Mouse (Mus musculus): ENCODE results near the gene Olfr576. TPM values are rescaled to one million over a fixed set of nuclear protein-coding genes. Genes with fewer than 3 reads are reported as not detected.

Olfr576 gene
- polyA plus RNA-seq (2016; fragmentation: Nextera tagmentation; extraction: Ambion mirVana): not detected in 2 replicates

- Histone ChIP-seq H3K27me3 (ENCODE audit: low read depth, poor library complexity, severe bottlenecking) (no peaks in the 10 kb centered on the region), H3K36me3 (no peaks in the 10 kb centered on the region), H3K4me3 (no peak within 1 kb of the TSS), H3K4me1 (no peaks in the 10 kb centered on the region), H3K27ac (replicated peaks) (no peak within 1 kb of the TSS), H3K9me3 (replicated peaks) (no peaks in the 10 kb centered on the region)
- WGBS: 67% methylated on average over 2 of the region's 2 CpGs
- DNase-seq (ENCODE audit: low spot score): no peak
These were observed at the start of gene Olfr576 for GRCm38 (mm10) chr7:102962360-102962759. Gene Olfr576, plus strand, starts transcription at chr7:102962660.

GRCm38 (mm10) chr7:102915261-102915660 lies 47.2 kb upstream of the Olfr576 start:
- no peaks in the 10 kb centered on the region for H3K27me3 ChIP-seq (ENCODE audit: low read depth, poor library complexity, severe bottlenecking)
- WGBS: 74% methylated on average over 1 of the region's 1 CpGs
- no peak overlapping the region for H3K27ac ChIP-seq (replicated peaks)
- H3K36me3 ChIP-seq: no peaks in the 10 kb centered on the region
- H3K4me3 ChIP-seq: no peak overlapping the region
- DNase-seq (ENCODE audit: low spot score): no peak
- no peaks in the 10 kb centered on the region for H3K4me1 ChIP-seq
- no peaks in the 10 kb centered on the region for H3K9me3 ChIP-seq (replicated peaks)

GRCm38 (mm10) chr7:102916405-102916804 lies 46.1 kb upstream of the Olfr576 start:
- 82% methylated on average over 5 of the region's 5 CpGs for WGBS
- Histone ChIP-seq H3K36me3 (no peaks in the 10 kb centered on the region), H3K4me3 (no peak overlapping the region), H3K9me3 (replicated peaks) (no peaks in the 10 kb centered on the region), H3K27ac (replicated peaks) (no peak overlapping the region), H3K27me3 (ENCODE audit: low read depth, poor library complexity, severe bottlenecking) (no peaks in the 10 kb centered on the region), H3K4me1 (no peaks in the 10 kb centered on the region)
- DNase-seq (ENCODE audit: low spot score): no peak

GRCm38 (mm10) chr7:102917032-102917875 lies 45.2 kb upstream of the Olfr576 start, which contains the start of gene Olfr571:
Gene Olfr571, minus strand, starts transcription at chr7:102917536.
- Histone ChIP-seq H3K4me1 (no peaks in the 10 kb centered on the region), H3K27ac (replicated peaks) (no peak within 1 kb of the TSS), H3K36me3 (no peaks in the 10 kb centered on the region), H3K9me3 (replicated peaks) (no peaks in the 10 kb centered on the region), H3K4me3 (no peak within 1 kb of the TSS), H3K27me3 (ENCODE audit: low read depth, poor library complexity, severe bottlenecking) (no peaks in the 10 kb centered on the region)
- no peak for DNase-seq (ENCODE audit: low spot score)
- WGBS: 69% methylated on average over 4 of the region's 4 CpGs

GRCm38 (mm10) chr7:102919632-102920031 lies 42.8 kb upstream of the Olfr576 start:
- WGBS: 28% methylated on average over 1 of the region's 1 CpGs
- no peaks in the 10 kb centered on the region for H3K9me3 ChIP-seq (replicated peaks)
- no peak overlapping the region for H3K27ac ChIP-seq (replicated peaks)
- no peak for DNase-seq (ENCODE audit: low spot score)
- H3K4me1 ChIP-seq: no peaks in the 10 kb centered on the region
- no peaks in the 10 kb centered on the region for H3K27me3 ChIP-seq (ENCODE audit: low read depth, poor library complexity, severe bottlenecking)
- no peaks in the 10 kb centered on the region for H3K36me3 ChIP-seq
- H3K4me3 ChIP-seq: no peak overlapping the region

- Histone ChIP-seq H3K9me3 (replicated peaks) (no peaks in the 10 kb centered on the region), H3K4me1 (no peaks in the 10 kb centered on the region), H3K36me3 (no peaks in the 10 kb centered on the region), H3K4me3 (no peak within 1 kb of the TSS), H3K27ac (replicated peaks) (no peak within 1 kb of the TSS), H3K27me3 (ENCODE audit: low read depth, poor library complexity, severe bottlenecking) (no peaks in the 10 kb centered on the region)
- DNase-seq (ENCODE audit: low spot score): no peak
- 79% methylated on average over 1 of the region's 1 CpGs for WGBS
These were observed 38.4 kb upstream of the Olfr576 start, which contains the start of gene Olfr572 for GRCm38 (mm10) chr7:102924109-102924508. Gene Olfr572, plus strand, starts transcription at chr7:102924409.

GRCm38 (mm10) chr7:102927105-102927504 lies 35.4 kb upstream of the Olfr576 start:
- H3K4me3 ChIP-seq: no peak overlapping the region
- H3K36me3 ChIP-seq: no peaks in the 10 kb centered on the region
- DNase-seq (ENCODE audit: low spot score): no peak

GRCm38 (mm10) chr7:102942475-102942874 lies 20.0 kb upstream of the Olfr576 start, which contains the start of gene Olfr573-ps1:
Gene Olfr573-ps1, minus strand, starts transcription at chr7:102942575.
- H3K27me3 ChIP-seq (ENCODE audit: low read depth, poor library complexity, severe bottlenecking): no peaks in the 10 kb centered on the region
- H3K4me3 ChIP-seq: no peak within 1 kb of the TSS
- DNase-seq (ENCODE audit: low spot score): no peak
- no peaks in the 10 kb centered on the region for H3K36me3 ChIP-seq
- no peaks in the 10 kb centered on the region for H3K9me3 ChIP-seq (replicated peaks)
- WGBS: 93% methylated on average over 2 of the region's 2 CpGs
- H3K4me1 ChIP-seq: no peaks in the 10 kb centered on the region
- no peak within 1 kb of the TSS for H3K27ac ChIP-seq (replicated peaks)

More at GRCm38 (mm10) chr7:102927105-102927504, 35.4 kb upstream of the Olfr576 start:
- no peaks in the 10 kb centered on the region for H3K27me3 ChIP-seq (ENCODE audit: low read depth, poor library complexity, severe bottlenecking)
- no peaks in the 10 kb centered on the region for H3K4me1 ChIP-seq
- no peaks in the 10 kb centered on the region for H3K9me3 ChIP-seq (replicated peaks)
- 84% methylated on average over 3 of the region's 3 CpGs for WGBS
- no peak overlapping the region for H3K27ac ChIP-seq (replicated peaks)

- Histone ChIP-seq H3K4me3 (no peak overlapping the region), H3K4me1 (no peaks in the 10 kb centered on the region), H3K27me3 (ENCODE audit: low read depth, poor library complexity, severe bottlenecking) (no peaks in the 10 kb centered on the region), H3K9me3 (replicated peaks) (no peaks in the 10 kb centered on the region), H3K27ac (replicated peaks) (no peak overlapping the region), H3K36me3 (no peaks in the 10 kb centered on the region)
- WGBS: 83% methylated on average over 1 of the region's 1 CpGs
- no peak for DNase-seq (ENCODE audit: low spot score)
These were observed 19.0 kb upstream of the Olfr576 start for GRCm38 (mm10) chr7:102943417-102943816.

- Histone ChIP-seq H3K36me3 (no peaks in the 10 kb centered on the region), H3K27ac (replicated peaks) (no peak within 1 kb of the TSS), H3K4me1 (no peaks in the 10 kb centered on the region), H3K4me3 (no peak within 1 kb of the TSS), H3K9me3 (replicated peaks) (no peaks in the 10 kb centered on the region), H3K27me3 (ENCODE audit: low read depth, poor library complexity, severe bottlenecking) (no peaks in the 10 kb centered on the region)
- WGBS: 93% methylated on average over 1 of the region's 1 CpGs
- DNase-seq (ENCODE audit: low spot score): no peak
These were observed 14.3 kb upstream of the Olfr576 start, which contains the start of gene Olfr574 for GRCm38 (mm10) chr7:102948167-102948566. Gene Olfr574, plus strand, starts transcription at chr7:102948467.

- H3K4me1 ChIP-seq: no peaks in the 10 kb centered on the region
- 90% methylated on average over 1 of the region's 1 CpGs for WGBS
These were observed 11.7 kb upstream of the Olfr576 start for GRCm38 (mm10) chr7:102950732-102951131.

GRCm38 (mm10) chr7:102958137-102958536 lies 4.3 kb upstream of the Olfr576 start:
- no peak overlapping the region for H3K4me3 ChIP-seq
- 81% methylated on average over 3 of the region's 3 CpGs for WGBS
- H3K27me3 ChIP-seq (ENCODE audit: low read depth, poor library complexity, severe bottlenecking): no peaks in the 10 kb centered on the region

More at GRCm38 (mm10) chr7:102950732-102951131, 11.7 kb upstream of the Olfr576 start:
- H3K4me3 ChIP-seq: no peak overlapping the region
- DNase-seq (ENCODE audit: low spot score): no peak
- H3K27me3 ChIP-seq (ENCODE audit: low read depth, poor library complexity, severe bottlenecking): no peaks in the 10 kb centered on the region
- no peaks in the 10 kb centered on the region for H3K9me3 ChIP-seq (replicated peaks)
- no peaks in the 10 kb centered on the region for H3K36me3 ChIP-seq
- H3K27ac ChIP-seq (replicated peaks): no peak overlapping the region

GRCm38 (mm10) chr7:102958593-102958992 lies 3.9 kb upstream of the Olfr576 start, which contains the start of gene Olfr575:
Gene Olfr575, minus strand, starts transcription at chr7:102958775.
- Histone ChIP-seq H3K9me3 (replicated peaks) (no peaks in the 10 kb centered on the region), H3K4me3 (no peak within 1 kb of the TSS), H3K27ac (replicated peaks) (no peak within 1 kb of the TSS), H3K27me3 (ENCODE audit: low read depth, poor library complexity, severe bottlenecking) (no peaks in the 10 kb centered on the region), H3K4me1 (no peaks in the 10 kb centered on the region), H3K36me3 (no peaks in the 10 kb centered on the region)
- DNase-seq (ENCODE audit: low spot score): no peak
- WGBS: 68% methylated on average over 1 of the region's 1 CpGs

More at GRCm38 (mm10) chr7:102958137-102958536, 4.3 kb upstream of the Olfr576 start:
- no peak for DNase-seq (ENCODE audit: low spot score)
- Histone ChIP-seq H3K27ac (replicated peaks) (no peak overlapping the region), H3K9me3 (replicated peaks) (no peaks in the 10 kb centered on the region), H3K36me3 (no peaks in the 10 kb centered on the region), H3K4me1 (no peaks in the 10 kb centered on the region)

Measured in midbrain, embryonic 10.5 days (tissue).